Mouse (Mus musculus) spleen, postnatal 10 days (tissue): ENCODE results near the gene P2rx5.

ENCODE experiments used
- DNase-seq, 2 experiments: peaks; one replicate each; pipeline ENCODE4 v3.0.0; 2021 to 2022; ENCODE audit warnings: low spot score in 2 of 2

Gene P2rx5

DNA sequence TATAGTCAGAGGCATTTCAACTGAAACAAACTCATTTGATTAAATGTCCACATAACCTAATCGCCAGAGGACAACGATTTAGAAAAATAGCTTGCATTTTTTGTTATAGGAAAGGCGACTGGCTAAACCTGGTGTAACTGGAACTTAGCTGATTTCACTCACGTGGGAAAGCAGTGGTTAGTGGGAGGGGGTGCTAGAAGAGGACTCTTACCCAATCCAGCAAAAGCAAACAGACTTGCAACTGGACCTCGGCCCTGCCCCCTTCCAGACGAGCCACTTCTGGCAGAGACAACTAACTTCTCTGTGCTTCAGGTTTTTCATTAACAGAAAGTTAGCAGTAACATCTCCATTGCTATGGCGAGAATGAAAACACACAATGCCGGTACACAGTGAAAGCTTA, 15.4 kb downstream of the P2rx5 start:
- DNase-seq: no peak

DNA sequence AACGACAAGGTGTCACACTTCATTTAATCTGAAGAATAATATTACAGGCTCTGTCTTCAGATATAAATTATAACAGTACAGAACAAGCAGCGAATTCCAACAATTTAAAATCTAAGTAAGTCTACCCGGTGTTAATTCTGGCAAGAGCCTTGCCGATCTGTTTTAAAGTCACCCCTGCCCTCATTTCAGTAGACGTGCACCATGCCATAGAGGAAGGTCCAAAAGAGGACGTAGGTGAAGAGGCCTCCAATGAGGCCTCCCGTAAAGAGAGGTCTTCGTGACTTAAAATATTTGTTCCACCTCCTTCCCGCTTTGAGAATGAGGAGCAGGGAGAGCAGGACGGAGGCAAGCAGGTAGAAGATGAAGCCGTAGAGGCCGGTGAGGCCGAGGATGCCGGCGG, 16.0 kb downstream of the P2rx5 start:
- DNase-seq: no peak

GRCm38 (mm10) chr11:73176608-73177508, 16.6 kb downstream of the P2rx5 start, which contains the start of the genes Emc6 and Tax1bp3:
Emc6 (minus strand) TSS chr11:73177037.
Tax1bp3 (plus strand) TSS chr11:73177083.
- DNase-seq: peak; percentile 93 to 97

- peak in 1 of 2 experiments; percentile 62 for DNase-seq
Observed at GRCm38 (mm10) chr11:73177509-73177875, 17.3 kb downstream of the P2rx5 start.

GRCm38 (mm10) chr11:73177895-73178294, 17.7 kb downstream of the P2rx5 start:
- DNase-seq: no peak

DNA sequence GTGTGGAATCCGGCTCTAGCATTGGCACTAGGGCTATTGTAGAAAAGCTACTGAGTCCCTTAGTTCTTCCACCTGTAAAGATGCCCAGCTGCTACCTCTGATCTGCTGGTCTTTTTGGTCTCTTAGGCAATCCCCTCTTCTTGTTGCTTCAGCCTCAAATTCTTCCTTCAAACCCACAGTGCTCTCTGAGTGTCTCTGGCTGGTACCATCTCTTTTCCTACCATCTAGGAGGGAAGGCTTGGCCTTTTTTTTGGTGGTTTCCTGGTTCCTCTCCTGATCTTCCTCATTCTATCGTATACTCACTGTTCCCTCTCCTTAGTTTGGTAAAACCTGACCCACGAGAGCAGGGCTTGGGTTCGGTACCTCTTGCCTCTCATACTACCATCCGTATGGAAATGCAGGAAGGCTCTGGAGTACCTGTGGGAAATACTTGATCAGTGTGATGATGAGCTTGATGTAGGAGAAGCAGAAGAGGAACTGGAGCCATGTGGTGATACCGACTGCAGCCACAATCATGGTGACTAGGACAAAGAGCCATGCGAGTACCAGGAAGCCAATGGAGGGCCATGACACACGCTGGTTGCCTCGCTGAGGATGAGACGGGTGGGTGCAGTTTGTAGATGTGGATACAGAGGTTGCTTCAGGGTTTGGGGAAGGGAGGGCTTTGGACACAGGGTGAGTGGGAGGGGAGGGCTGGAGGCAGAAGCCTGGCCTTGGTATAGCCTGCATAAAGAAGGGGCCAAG, 25.8 kb downstream of the P2rx5 start:
- no peak for DNase-seq

DNA sequence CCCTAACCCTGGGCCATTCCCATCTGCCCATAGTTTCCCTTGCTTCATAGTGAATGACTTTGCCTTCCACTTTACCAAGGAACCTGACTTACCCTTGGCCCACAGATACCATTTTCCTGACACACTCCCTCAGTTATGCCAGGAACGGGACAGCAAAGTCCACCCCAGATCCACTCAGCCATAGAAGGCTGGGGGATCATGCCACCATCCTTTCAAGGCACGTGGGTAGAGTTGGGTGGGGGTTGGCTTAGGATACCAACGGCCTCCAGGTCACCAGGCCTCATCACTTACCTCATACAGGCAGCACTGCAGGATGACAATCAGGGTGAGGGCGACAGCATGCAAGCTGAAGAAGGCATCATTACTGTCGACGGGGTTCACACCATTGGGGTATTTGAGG, 27.0 kb downstream of the P2rx5 start:
- DNase-seq: no peak

GRCm38 (mm10) chr11:73193047-73193446, 32.8 kb downstream of the P2rx5 start:
- DNase-seq: no peak

- no peak for DNase-seq
Observed at GRCm38 (mm10) chr11:73194444-73194843, 34.2 kb downstream of the P2rx5 start.

DNA sequence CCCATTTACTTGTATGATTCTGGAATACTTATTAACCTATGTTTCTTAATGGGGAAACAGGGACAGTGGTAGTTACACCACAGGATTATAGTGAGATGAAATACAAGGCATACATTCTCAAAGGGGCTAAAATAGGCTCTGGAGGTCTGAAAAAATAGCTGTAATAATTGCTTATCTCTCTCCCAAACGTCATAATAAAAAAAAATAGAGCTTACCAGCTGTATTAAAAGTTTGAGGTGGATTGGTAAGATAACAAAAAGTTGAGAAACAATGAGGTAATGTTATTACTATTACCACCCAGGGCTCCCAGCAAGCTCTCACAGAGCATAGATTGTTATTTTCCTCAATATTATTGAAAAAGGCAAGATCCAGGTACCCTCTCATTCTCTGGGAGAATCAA, 38.0 kb downstream of the P2rx5 start:
- no peak for DNase-seq

DNA sequence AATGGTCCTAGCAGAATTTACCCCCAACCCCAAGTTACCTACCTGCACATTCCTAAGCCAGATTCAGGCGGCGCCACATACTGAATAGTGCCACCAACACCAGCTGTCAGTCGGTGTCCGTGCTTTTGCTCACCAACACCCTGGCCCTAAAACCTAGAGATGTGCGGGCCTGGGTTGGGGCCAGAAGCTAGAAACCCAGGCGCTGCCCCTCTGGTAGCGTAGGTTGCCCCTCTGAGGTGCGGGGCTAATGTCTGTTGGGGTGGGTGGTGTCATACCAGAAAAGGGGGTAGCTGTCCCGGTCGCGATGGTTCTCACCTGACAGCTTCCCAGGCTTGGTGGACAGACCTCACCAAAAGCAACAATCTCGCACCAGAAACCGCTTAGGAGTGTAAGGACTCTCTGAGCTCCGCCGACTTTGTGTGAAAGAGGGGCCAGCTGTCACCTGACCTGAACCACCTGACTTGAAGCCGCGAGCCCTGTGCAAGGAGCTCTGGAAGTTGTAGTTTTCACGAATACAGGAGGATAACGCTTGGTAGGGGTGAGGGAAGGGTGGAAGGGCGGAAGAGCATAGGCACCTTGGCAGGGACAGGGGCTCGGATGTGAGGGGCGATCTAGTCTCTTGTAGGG, 38.5 kb downstream of the P2rx5 start, which contains the start of gene Ctns:
Gene Ctns, minus strand, starts transcription at position 440 of the 627 bp plus-strand sequence.
- DNase-seq: peak in 1 of 2 experiments; percentile 83

GRCm38 (mm10) chr11:73199230-73199712, 39.0 kb downstream of the P2rx5 start, which contains the start of gene Shpk:
Shpk (plus strand) TSS chr11:73199460.
- DNase-seq: peak; percentile 93 to 95

DNA sequence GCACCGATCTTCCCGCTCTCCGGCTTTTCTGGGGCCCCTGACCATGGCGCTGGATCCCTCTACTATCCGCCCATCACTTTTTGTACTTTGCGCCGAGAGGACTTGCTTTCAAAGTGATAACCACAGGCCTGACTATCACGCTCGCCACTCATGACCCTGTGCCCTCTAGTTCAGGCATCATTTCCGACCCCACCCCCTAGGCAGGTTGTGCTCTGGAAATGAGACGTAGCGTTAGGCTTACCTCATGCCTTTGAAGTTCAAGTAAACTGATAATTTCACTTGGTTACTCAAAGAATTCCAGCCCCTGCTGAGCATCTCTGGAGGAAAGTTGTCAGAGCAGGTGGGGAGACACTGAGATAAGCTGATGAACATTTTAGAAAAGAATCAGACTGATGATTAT, 39.7 kb downstream of the P2rx5 start:
- DNase-seq: peak in 1 of 2 experiments; percentile 47

GRCm38 (mm10) chr11:73201021-73201420, 40.8 kb downstream of the P2rx5 start:
- DNase-seq: no peak

DNA sequence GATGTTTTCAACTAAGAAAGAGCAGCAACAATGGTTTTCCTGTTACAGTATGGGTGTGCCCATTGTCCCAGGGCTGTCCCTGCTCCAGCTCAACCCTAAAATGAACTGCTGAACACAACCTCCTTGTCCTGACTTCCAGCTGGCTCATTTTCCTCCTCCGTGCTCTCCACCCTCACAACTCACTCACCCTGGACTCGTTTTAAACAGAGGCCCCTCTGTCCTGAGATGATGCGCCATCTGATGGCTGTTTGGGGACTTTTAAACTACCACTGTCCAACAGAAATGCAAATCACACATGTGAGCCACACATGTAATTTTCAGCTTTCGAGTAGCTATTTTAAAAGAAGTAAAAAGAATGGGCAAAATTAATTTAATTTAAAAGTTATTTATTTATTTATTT, 41.4 kb downstream of the P2rx5 start:
- no peak for DNase-seq

DNA sequence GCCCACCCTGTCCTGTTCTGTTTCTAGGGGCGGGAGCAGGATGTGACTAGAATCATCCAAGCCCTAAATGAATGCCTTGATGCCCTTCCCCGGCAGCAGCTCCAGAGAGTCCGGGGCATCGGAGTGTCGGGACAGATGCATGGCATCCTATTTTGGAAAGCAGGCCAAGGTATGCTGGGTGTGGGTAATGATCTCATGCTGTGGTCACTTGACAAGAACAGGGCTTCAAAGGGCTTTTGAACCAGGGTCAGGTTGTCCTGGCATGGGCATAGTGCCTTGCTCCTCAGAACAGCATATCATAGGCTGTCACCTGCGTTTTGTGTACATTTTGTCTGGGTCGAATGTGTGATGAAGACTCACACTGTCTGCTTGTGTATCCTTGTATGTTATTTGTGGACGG, 43.7 kb downstream of the P2rx5 start:
- DNase-seq: no peak

DNA sequence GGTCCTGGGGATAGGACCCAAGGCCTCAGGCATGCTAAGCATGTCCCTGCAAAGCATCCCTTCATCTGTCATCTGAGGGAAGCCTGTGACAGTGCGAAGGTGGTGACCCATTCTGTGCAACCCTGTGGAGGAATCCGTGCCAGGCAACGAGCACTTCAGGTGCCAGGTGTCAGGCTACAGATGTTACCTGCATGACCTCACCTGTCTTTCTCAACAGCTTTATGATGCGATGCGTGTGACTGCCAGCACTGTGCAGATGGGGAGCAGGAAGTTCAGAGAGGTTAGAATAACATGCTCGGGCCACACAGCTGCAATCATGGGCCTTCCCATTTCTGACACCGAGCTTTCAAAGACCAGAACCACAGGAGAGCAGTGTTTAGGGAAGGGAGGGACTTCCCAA, 45.0 kb downstream of the P2rx5 start:
- no peak for DNase-seq

DNA sequence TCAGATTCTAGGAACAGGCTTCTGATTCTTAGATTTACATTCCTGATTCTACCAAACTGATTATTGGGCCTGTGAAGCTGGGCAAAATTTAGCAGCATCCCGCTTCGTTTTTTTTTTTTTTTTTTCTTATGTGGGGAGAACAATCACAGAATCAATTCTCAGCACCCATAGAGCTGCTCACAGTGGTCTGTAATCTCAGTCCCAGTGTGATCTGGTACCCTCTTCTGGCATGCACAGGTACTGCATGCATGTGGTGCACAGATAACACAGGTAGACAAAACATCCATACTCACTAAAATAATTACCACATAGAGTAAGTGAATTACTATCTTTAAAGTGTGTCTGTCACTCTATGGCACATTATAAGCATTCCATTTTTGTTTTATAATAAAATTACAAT, 47.4 kb downstream of the P2rx5 start:
- peak in 1 of 2 experiments; percentile 35 for DNase-seq

DNA sequence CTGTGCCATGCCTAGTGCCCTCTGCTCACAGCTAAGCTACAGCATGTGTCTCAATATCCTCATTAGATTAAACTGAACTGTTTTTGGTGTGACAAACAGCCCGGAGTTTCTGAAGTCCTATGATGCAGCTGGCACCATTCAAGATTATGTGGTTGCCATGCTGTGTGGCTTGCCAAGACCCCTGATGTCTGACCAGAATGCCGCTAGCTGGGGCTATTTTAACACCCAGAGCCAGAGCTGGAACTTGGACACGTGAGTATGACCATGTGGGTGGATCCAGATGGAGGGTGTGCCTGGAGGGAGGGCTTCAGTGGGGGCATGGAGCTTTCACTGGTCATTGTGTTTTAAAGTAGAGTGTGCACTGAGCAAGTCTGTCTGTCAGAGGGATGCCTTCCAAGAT, 53.7 kb downstream of the P2rx5 start:
- DNase-seq: no peak

- DNase-seq: no peak
Observed at GRCm38 (mm10) chr11:73219671-73220070, 59.5 kb downstream of the P2rx5 start.

DNA sequence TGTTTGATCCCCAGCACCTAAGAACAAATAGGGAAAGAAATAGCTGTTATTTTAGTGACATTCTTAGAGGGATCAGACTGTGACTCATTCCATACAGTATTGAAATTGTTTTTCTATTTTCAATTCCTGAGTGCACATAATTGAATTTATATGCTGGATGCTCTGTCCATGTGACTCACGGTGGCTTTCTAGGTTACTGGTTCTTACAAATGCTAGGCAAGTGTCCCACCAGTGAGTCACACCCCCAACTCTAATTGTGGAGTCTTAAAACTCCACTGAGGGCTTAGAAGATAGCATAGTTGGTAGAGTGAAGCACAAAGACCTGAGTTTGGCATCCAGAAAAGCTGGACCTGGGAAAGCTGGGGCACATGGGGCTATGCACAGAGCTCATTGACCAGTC, 60.4 kb downstream of the P2rx5 start:
- DNase-seq: no peak
